Mouse (Mus musculus): ENCODE results near the gene Dip2a. TPM values are rescaled to one million over a fixed set of nuclear protein-coding genes. Genes with fewer than 3 reads are reported as not detected.

Dip2a gene
- polyA plus RNA-seq, 1 experiment = 15.5 TPM

DNA sequence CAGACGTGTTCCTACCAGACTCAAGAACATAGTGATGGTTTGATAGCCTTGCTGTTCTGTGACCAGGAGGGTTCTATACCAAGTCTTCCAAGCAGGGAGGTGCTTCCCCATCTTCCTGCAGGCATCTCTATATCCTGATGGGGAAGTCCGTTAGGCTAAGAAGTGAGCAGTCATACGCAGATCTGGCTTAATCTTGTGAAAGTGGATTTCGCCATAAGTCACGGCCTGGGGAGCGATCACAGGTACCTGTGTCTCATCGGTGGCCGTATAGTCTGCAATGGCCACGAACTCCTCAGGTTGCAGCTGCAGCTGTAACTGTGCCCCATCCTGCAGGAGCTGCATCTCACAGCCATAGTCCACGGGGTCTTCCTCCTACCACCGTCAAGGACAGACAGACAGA is 119.1 kb downstream of the Dip2a start:
- Histone ChIP-seq H3K27ac (ENCODE audit: insufficient read depth, low read depth, low read length) (no peak overlapping the region), H3K36me3 (ENCODE audit: control insufficient read depth, insufficient read depth, low read length) (0 out of 2 replicates have a peak, but pooled peaks cover 5% of the 10 kb centered on the region), H3K27me3 (ENCODE audit: control insufficient read depth, insufficient read depth, low read length) (no peaks in the 10 kb centered on the region), H3K4me1 (ENCODE audit: control insufficient read depth, insufficient read depth, insufficient read length, low read length) (peaks cover 3% of the 10 kb centered on the region; the same call in 1 of the 2 replicates), H3K4me3 (ENCODE audit: low read depth, low read length) (no peak overlapping the region)
- WGBS = 91% methylated on average over 11 of the region's 11 CpGs
- TF ChIP-seq POLR2A (IDR thresholded peaks at IDR 0.05; ENCODE audit: low read depth, low read length) (no peak), CTCF (IDR thresholded peaks at IDR 0.05; ENCODE audit: extremely low read depth, insufficient read length, insufficient replicate concordance, low read depth, low read length) (no peak)

GRCm38 (mm10) chr10:76218240-76218639 is 126.9 kb downstream of the Dip2a start:
- WGBS = 57% methylated on average over 9 of the region's 9 CpGs
- no peak overlapping the region for H3K27ac ChIP-seq (ENCODE audit: insufficient read depth, low read depth, low read length)

GRCm38 (mm10) chr10:76217056-76217455 is 128.0 kb downstream of the Dip2a start:
- peaks cover 11% of the 10 kb centered on the region for H3K36me3 ChIP-seq (ENCODE audit: control insufficient read depth, insufficient read depth, low read length)
- 96% methylated on average over 17 of the region's 17 CpGs for WGBS

More at GRCm38 (mm10) chr10:76218240-76218639, 126.9 kb downstream of the Dip2a start:
- TF ChIP-seq POLR2A (IDR thresholded peaks at IDR 0.05; ENCODE audit: low read depth, low read length) (no peak), CTCF (IDR thresholded peaks at IDR 0.05; ENCODE audit: extremely low read depth, insufficient read length, insufficient replicate concordance, low read depth, low read length) (no peak)
- H3K4me3 ChIP-seq (ENCODE audit: low read depth, low read length) = no peak overlapping the region
- H3K27me3 ChIP-seq (ENCODE audit: control insufficient read depth, insufficient read depth, low read length) = no peaks in the 10 kb centered on the region
- H3K36me3 ChIP-seq (ENCODE audit: control insufficient read depth, insufficient read depth, low read length) = peaks cover 13% of the 10 kb centered on the region
- H3K4me1 ChIP-seq (ENCODE audit: control insufficient read depth, insufficient read depth, insufficient read length, low read length) = no peaks in the 10 kb centered on the region

DNA sequence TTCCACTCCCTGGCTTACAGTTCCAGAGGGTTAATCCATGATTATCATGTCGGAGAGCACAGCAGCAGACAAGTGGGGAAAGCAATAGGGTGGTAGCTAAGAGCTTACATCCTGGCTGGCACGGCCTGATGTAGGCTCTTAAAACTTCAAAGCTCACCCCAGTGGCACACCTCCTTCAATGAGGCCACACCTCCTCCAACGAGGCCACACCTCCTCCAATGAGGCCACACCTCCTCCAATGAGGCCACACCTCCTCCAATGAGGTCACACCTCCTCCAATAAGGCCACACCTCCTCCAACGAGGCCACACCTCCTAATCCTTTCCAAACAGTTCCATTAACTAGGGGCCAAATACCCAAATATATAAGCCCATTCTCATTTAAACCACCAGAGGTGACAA is 130.9 kb downstream of the Dip2a start:
- no peaks in the 10 kb centered on the region for H3K27me3 ChIP-seq (ENCODE audit: control insufficient read depth, insufficient read depth, low read length)
- H3K36me3 ChIP-seq (ENCODE audit: control insufficient read depth, insufficient read depth, low read length) = peaks cover 12% of the 10 kb centered on the region
- H3K4me3 ChIP-seq (ENCODE audit: low read depth, low read length) = no peak overlapping the region
- no peak overlapping the region for H3K27ac ChIP-seq (ENCODE audit: insufficient read depth, low read depth, low read length)
- H3K4me1 ChIP-seq (ENCODE audit: control insufficient read depth, insufficient read depth, insufficient read length, low read length) = no peaks in the 10 kb centered on the region
- WGBS = 85% methylated on average over 4 of the region's 4 CpGs
- TF ChIP-seq CTCF (IDR thresholded peaks at IDR 0.05; ENCODE audit: extremely low read depth, insufficient read length, insufficient replicate concordance, low read depth, low read length) (no peak), POLR2A (IDR thresholded peaks at IDR 0.05; ENCODE audit: low read depth, low read length) (no peak)

More at GRCm38 (mm10) chr10:76217056-76217455, 128.0 kb downstream of the Dip2a start:
- no peaks in the 10 kb centered on the region for H3K27me3 ChIP-seq (ENCODE audit: control insufficient read depth, insufficient read depth, low read length)
- TF ChIP-seq POLR2A (IDR thresholded peaks at IDR 0.05; ENCODE audit: low read depth, low read length) (no peak), CTCF (IDR thresholded peaks at IDR 0.05; ENCODE audit: extremely low read depth, insufficient read length, insufficient replicate concordance, low read depth, low read length) (no peak)
- no peak overlapping the region for H3K27ac ChIP-seq (ENCODE audit: insufficient read depth, low read depth, low read length)
- no peaks in the 10 kb centered on the region for H3K4me1 ChIP-seq (ENCODE audit: control insufficient read depth, insufficient read depth, insufficient read length, low read length)
- no peak overlapping the region for H3K4me3 ChIP-seq (ENCODE audit: low read depth, low read length)

GRCm38 (mm10) chr10:76212121-76212520 is 133.0 kb downstream of the Dip2a start:
- H3K4me1 ChIP-seq (ENCODE audit: control insufficient read depth, insufficient read depth, insufficient read length, low read length) = no peaks in the 10 kb centered on the region
- H3K36me3 ChIP-seq (ENCODE audit: control insufficient read depth, insufficient read depth, low read length) = peaks cover 14% of the 10 kb centered on the region
- WGBS = 93% methylated on average over 6 of the region's 6 CpGs

DNA sequence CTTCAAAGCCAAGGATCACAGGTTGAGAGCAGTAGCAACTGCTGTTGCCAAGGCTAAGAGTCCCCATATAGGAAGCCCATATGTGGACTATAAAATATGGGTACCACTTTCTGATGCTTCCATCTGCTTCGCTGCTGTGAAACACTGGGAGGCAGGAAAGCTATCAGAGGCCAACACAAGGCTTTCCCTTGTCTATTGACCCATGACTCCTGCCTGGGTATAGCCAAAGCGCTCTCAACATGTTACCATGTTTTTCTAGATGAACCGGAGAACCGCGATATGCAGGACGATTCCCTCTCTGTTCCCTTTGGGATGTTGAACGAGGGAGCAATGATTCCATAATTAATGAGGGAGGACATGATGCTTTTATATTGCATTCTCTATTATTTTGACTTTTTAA is 134.3 kb downstream of the Dip2a start:
- no peaks in the 10 kb centered on the region for H3K4me1 ChIP-seq (ENCODE audit: control insufficient read depth, insufficient read depth, insufficient read length, low read length)
- H3K27me3 ChIP-seq (ENCODE audit: control insufficient read depth, insufficient read depth, low read length) = no peaks in the 10 kb centered on the region
- H3K27ac ChIP-seq (ENCODE audit: insufficient read depth, low read depth, low read length) = no peak overlapping the region
- no peak overlapping the region for H3K4me3 ChIP-seq (ENCODE audit: low read depth, low read length)
- 95% methylated on average over 7 of the region's 7 CpGs for whole genome bisulfite sequencing
- TF ChIP-seq CTCF (IDR thresholded peaks at IDR 0.05; ENCODE audit: extremely low read depth, insufficient read length, insufficient replicate concordance, low read depth, low read length) = no peak
- TF ChIP-seq POLR2A (IDR thresholded peaks at IDR 0.05; ENCODE audit: low read depth, low read length) = no peak
- peaks cover 6% of the 10 kb centered on the region for H3K36me3 ChIP-seq (ENCODE audit: control insufficient read depth, insufficient read depth, low read length)

More at GRCm38 (mm10) chr10:76212121-76212520, 133.0 kb downstream of the Dip2a start:
- Histone ChIP-seq H3K4me3 (ENCODE audit: low read depth, low read length) (no peak overlapping the region), H3K27ac (ENCODE audit: insufficient read depth, low read depth, low read length) (no peak overlapping the region), H3K27me3 (ENCODE audit: control insufficient read depth, insufficient read depth, low read length) (no peaks in the 10 kb centered on the region)
- no peak for TF ChIP-seq POLR2A (IDR thresholded peaks at IDR 0.05; ENCODE audit: low read depth, low read length)
- TF ChIP-seq CTCF (IDR thresholded peaks at IDR 0.05; ENCODE audit: extremely low read depth, insufficient read length, insufficient replicate concordance, low read depth, low read length) = no peak

Other genes with a start within 250 kb of the Dip2a start
- 3.2 and 53.8 TPM in 2 replicates for gene Slc5a4b, start 234.3 kb downstream of the Dip2a start, polyA plus RNA-seq (2012; rRNA removed)
- 4.6 and 51.9 TPM in 2 replicates for gene Slc5a4a, start 197.8 kb downstream of the Dip2a start, polyA plus RNA-seq (2012; rRNA removed)
- 13.2 and 24.2 TPM in 2 replicates for gene Prmt2, start 107.4 kb downstream of the Dip2a start, polyA plus RNA-seq (2012; rRNA removed)
- gene S100b, start 91.4 kb downstream of the Dip2a start, polyA plus RNA-seq (2012; rRNA removed) = 0.50 and 0.66 TPM in 2 replicates
- gene AC141477.1, start 95.2 kb upstream of the Dip2a start, polyA plus RNA-seq (2012; rRNA removed) = not detected in 2 replicates
- 7.3 and 12.4 TPM in 2 replicates for gene Pcnt, start 97.5 kb upstream of the Dip2a start, polyA plus RNA-seq (2012; rRNA removed)
- not detected in 2 replicates for gene 2610028H24Rik, start 103.8 kb upstream of the Dip2a start, polyA plus RNA-seq (2012; rRNA removed)
- gene Mcm3ap, start 123.6 kb upstream of the Dip2a start, polyA plus RNA-seq (2012; rRNA removed) = 5.1 and 9.1 TPM in 2 replicates
- gene Ybey, start 123.8 kb upstream of the Dip2a start, polyA plus RNA-seq (2012; rRNA removed) = 0.65 and 2.1 TPM in 2 replicates
- 9.6 and 16.0 TPM in 2 replicates for gene Lss, start 186.3 kb upstream of the Dip2a start, polyA plus RNA-seq (2012; rRNA removed)
- gene Spatc1l, start 217.0 kb upstream of the Dip2a start, polyA plus RNA-seq (2012; rRNA removed) = 0.11 TPM in 1 of 2 replicates, not detected in the other
- not detected in 2 replicates for gene Ftcd, start 230.4 kb upstream of the Dip2a start, polyA plus RNA-seq (2012; rRNA removed)